10 mouse cellular contexts compared by ENCODE assay signal in genomic region chr14:34297038-34297437, GRCm38 (mm10). TPM values are rescaled to one million over a fixed set of nuclear protein-coding genes. Genes with fewer than 3 reads are reported as not detected.
A peak's percentile ranks its signal among the peaks of the same experiment; 100 is the strongest.
DNase-seq lines count a peak whose midpoint lies in the region; ATAC-seq and TF ChIP-seq lines count a peak whose summit lies in the region.
"Had no signal": no experiment of that assay in that cellular context is flagged by ENCODE, and none has a peak within 500 bp of the region (broad histone marks: within the 10 kb centered on the region; RNA-seq: fewer than 3 reads in every experiment).

No protein-coding gene starts in this region.

- 46% methylated on average over 4 of the region's 4 CpGs for WGBS in intestine, embryonic 14.5 days
- 31% methylated on average over 4 of the region's 4 CpGs for WGBS in intestine, postnatal 0 days
- 86% methylated on average over 4 of the region's 4 CpGs for WGBS in midbrain, embryonic 15.5 days
- 52% methylated on average over 4 of the region's 4 CpGs for WGBS in liver, embryonic 11.5 days

- ATAC-seq in intestine, embryonic 14.5 days (replicated peaks; ENCODE audit: low FRiP score, low TSS enrichment, low read depth) = 0 out of 2 replicates have a peak, but pooled peaks have one; percentile 50
- ATAC-seq in intestine, postnatal 0 days = no peak
- ATAC-seq in midbrain, embryonic 15.5 days (replicated peaks) = no peak
- no peak for ATAC-seq in liver, embryonic 11.5 days (replicated peaks; ENCODE audit: low FRiP score)

- TF ChIP-seq CTCF in intestine, postnatal 0 days (IDR thresholded peaks at IDR 0.05; ENCODE audit: low read depth) = no peak
- no peak for TF ChIP-seq CTCF in C2C12 (IDR thresholded peaks at IDR 0.05; ENCODE audit: control insufficient read depth, insufficient read depth, insufficient read length)

- no peaks in the 10 kb centered on the region for H3K79me3 ChIP-seq in C2C12 (ENCODE audit: low read depth)

- no peaks in the 10 kb centered on the region for H3K27me3 ChIP-seq in intestine, embryonic 14.5 days (replicated peaks; ENCODE audit: control insufficient read depth, insufficient read depth, low read length)
- H3K27me3 ChIP-seq in intestine, postnatal 0 days (replicated peaks; ENCODE audit: control insufficient read depth, insufficient read depth, low read length) = no peaks in the 10 kb centered on the region
- no peaks in the 10 kb centered on the region for H3K27me3 ChIP-seq in C2C12 (ENCODE audit: control insufficient read depth, insufficient read depth, insufficient read length)
- no peaks in the 10 kb centered on the region for H3K27me3 ChIP-seq in midbrain, embryonic 15.5 days (replicated peaks)
- H3K27me3 ChIP-seq in liver, embryonic 11.5 days (replicated peaks; ENCODE audit: control insufficient read depth, insufficient read depth, low read length) = no peaks in the 10 kb centered on the region
- H3K27me3 ChIP-seq: liver, embryonic 15.5 days had no signal

- no peak overlapping the region for H3K9ac ChIP-seq in intestine, embryonic 14.5 days (ENCODE audit: low read length)
- H3K9ac ChIP-seq in intestine, postnatal 0 days (ENCODE audit: low read depth, low read length) = no peak overlapping the region
- no peak overlapping the region for H3K9ac ChIP-seq in midbrain, embryonic 15.5 days
- no peak overlapping the region for H3K9ac ChIP-seq in liver, embryonic 11.5 days (ENCODE audit: low read depth, low read length)
- H3K9ac ChIP-seq: liver, embryonic 15.5 days had no signal

- H3K4me3 ChIP-seq in intestine, embryonic 14.5 days (ENCODE audit: low read depth, low read length) = no peak overlapping the region
- no peak overlapping the region for H3K4me3 ChIP-seq in intestine, postnatal 0 days (ENCODE audit: low read depth, low read length)
- no peak overlapping the region for H3K4me3 ChIP-seq in C2C12 (ENCODE audit: insufficient read depth, poor library complexity, severe bottlenecking)
- no peak overlapping the region for H3K4me3 ChIP-seq in midbrain, embryonic 15.5 days
- H3K4me3 ChIP-seq in liver, embryonic 11.5 days (ENCODE audit: low read depth, low read length) = no peak overlapping the region
- H3K4me3 ChIP-seq: liver, embryonic 15.5 days had no signal

- peaks cover 22% of the 10 kb centered on the region for H3K79me2 ChIP-seq in C2C12 (ENCODE audit: control insufficient read depth, insufficient read depth)

- no peaks in the 10 kb centered on the region for H3K9me3 ChIP-seq in intestine, embryonic 14.5 days (ENCODE audit: control insufficient read depth, low read length)
- no peaks in the 10 kb centered on the region for H3K9me3 ChIP-seq in intestine, postnatal 0 days (ENCODE audit: control insufficient read depth)
- H3K9me3 ChIP-seq in midbrain, embryonic 15.5 days = no peaks in the 10 kb centered on the region
- H3K9me3 ChIP-seq in liver, embryonic 11.5 days (ENCODE audit: control insufficient read depth, low read length) = no peaks in the 10 kb centered on the region
- H3K9me3 ChIP-seq: liver, embryonic 15.5 days had no signal

- H3K27ac ChIP-seq in intestine, embryonic 14.5 days (ENCODE audit: low read depth) = peak overlapping the region; percentile 38; the same call in 1 of the 2 replicates
- H3K27ac ChIP-seq in intestine, postnatal 0 days (ENCODE audit: low read depth, low read length) = no peak overlapping the region
- H3K27ac ChIP-seq in midbrain, embryonic 15.5 days = no peak overlapping the region
- H3K27ac ChIP-seq in liver, embryonic 11.5 days (ENCODE audit: low read depth, low read length) = no peak overlapping the region
- H3K27ac ChIP-seq: liver, embryonic 15.5 days had no signal

- no peak for DNase-seq in intestine, embryonic 14.5 days (ENCODE audit: low spot score)
- DNase-seq in adrenal gland, postnatal 14 days = peak; percentile 61
- peak; percentile 38 for DNase-seq in lung, postnatal 36 days
- DNase-seq in frontal cortex, postnatal 36 days (ENCODE audit: low spot score in 2 of 2) = no peak
- DNase-seq in liver, embryonic 11.5 days (ENCODE audit: low spot score) = no peak
- DNase-seq: heart, postnatal 36 days had no signal

- H3K4me2 ChIP-seq in intestine, embryonic 14.5 days (ENCODE audit: low read length) = no peak overlapping the region
- no peak overlapping the region for H3K4me2 ChIP-seq in intestine, postnatal 0 days (replicated peaks; ENCODE audit: low read depth)
- no peak overlapping the region for H3K4me2 ChIP-seq in midbrain, embryonic 15.5 days
- no peak overlapping the region for H3K4me2 ChIP-seq in liver, embryonic 11.5 days
- H3K4me2 ChIP-seq: liver, embryonic 15.5 days had no signal

- H3ac ChIP-seq in C2C12 (ENCODE audit: control insufficient read depth, insufficient read length, low read depth) = no peak overlapping the region

- H3K36me3 ChIP-seq in intestine, embryonic 14.5 days (ENCODE audit: control insufficient read depth, insufficient read depth, low read length) = no peaks in the 10 kb centered on the region
- no peaks in the 10 kb centered on the region for H3K36me3 ChIP-seq in intestine, postnatal 0 days (ENCODE audit: control insufficient read depth, insufficient read depth)
- no peaks in the 10 kb centered on the region for H3K36me3 ChIP-seq in C2C12 (ENCODE audit: control insufficient read depth, insufficient read depth)
- H3K36me3 ChIP-seq in midbrain, embryonic 15.5 days (replicated peaks) = no peaks in the 10 kb centered on the region
- 0 out of 2 replicates have a peak, but pooled peaks cover 2% of the 10 kb centered on the region for H3K36me3 ChIP-seq in liver, embryonic 11.5 days (ENCODE audit: control insufficient read depth, insufficient read depth, low read length)
- H3K36me3 ChIP-seq: liver, embryonic 15.5 days had no signal

- H3K4me1 ChIP-seq in intestine, embryonic 14.5 days (replicated peaks; ENCODE audit: control insufficient read depth, insufficient read depth, low read length) = peaks cover 7% of the 10 kb centered on the region; the same call in 1 of the 2 replicates
- no peaks in the 10 kb centered on the region for H3K4me1 ChIP-seq in intestine, postnatal 0 days (replicated peaks; ENCODE audit: control insufficient read depth, insufficient read depth, low read length)
- no peaks in the 10 kb centered on the region for H3K4me1 ChIP-seq in midbrain, embryonic 15.5 days
- H3K4me1 ChIP-seq in liver, embryonic 11.5 days (replicated peaks; ENCODE audit: control insufficient read depth, insufficient read depth, low read length) = no peaks in the 10 kb centered on the region; the same call in 1 of the 2 replicates

TF ChIP-seq in C2C12, 6 proteins besides CTCF, POLR2A, EP300 and RAD21:
- TF ChIP-seq MYOG (IDR thresholded peaks at IDR 0.05; ENCODE audit: control insufficient read depth, extremely low read depth, insufficient read length) = no peak
- peak; percentile 79 for TF ChIP-seq FOSL1 (IDR thresholded peaks at IDR 0.05; ENCODE audit: insufficient read depth, low read length, poor library complexity, severe bottlenecking)
- TF ChIP-seq MAX (IDR thresholded peaks at IDR 0.05) = no peak
- TF ChIP-seq MYOD1 (IDR thresholded peaks at IDR 0.05; ENCODE audit: control insufficient read depth, insufficient read length, low read depth) = peak; percentile 14
- no peak for TF ChIP-seq CEBPB (IDR thresholded peaks at IDR 0.05; ENCODE audit: low read depth)
- TF ChIP-seq USF1 (IDR thresholded peaks at IDR 0.05; ENCODE audit: low read depth) = no peak

RNA-seq across cellular contexts. Expression of gene Shld2, which starts 13.3 kb away (rescaled TPM):
- 9.5 and 11.0 TPM in 2 replicates for polyA plus RNA-seq in intestine, embryonic 14.5 days (2014; fragmentation: Nextera tagmentation; extraction: Ambion mirVana)
- polyA plus RNA-seq in intestine, postnatal 0 days (2015; fragmentation: Nextera tagmentation; extraction: Ambion mirVana) = 3.1 and 3.9 TPM in 2 replicates
- 2.7 TPM for polyA plus RNA-seq in C2C12 (2012; fragmentation: generic; extraction: Trizol)
- total RNA-seq in adrenal gland, postnatal 14 days (2021) = 12.2 and 13.0 TPM in 2 replicates
- 5.2 and 7.0 TPM in 2 replicates for polyA plus RNA-seq in midbrain, embryonic 15.5 days (2015; fragmentation: Nextera tagmentation; extraction: Ambion mirVana)
- 10.5 and 15.4 TPM in 2 replicates for polyA plus RNA-seq in liver, embryonic 11.5 days (2014; fragmentation: Nextera tagmentation; extraction: Ambion mirVana)

RNA-seq across cellular contexts. Expression of gene Glud1, which starts 13.5 kb away (rescaled TPM):
- polyA plus RNA-seq in intestine, embryonic 14.5 days (2014; fragmentation: Nextera tagmentation; extraction: Ambion mirVana) = 100 and 104 TPM in 2 replicates
- 40.8 TPM in 2 replicates for polyA plus RNA-seq in intestine, postnatal 0 days (2015; fragmentation: Nextera tagmentation; extraction: Ambion mirVana)
- polyA plus RNA-seq in C2C12 (2012; fragmentation: generic; extraction: Trizol) = 136 TPM
- 217 and 322 TPM in 2 replicates for total RNA-seq in adrenal gland, postnatal 14 days (2021)
- 92.5 and 99.2 TPM in 2 replicates for polyA plus RNA-seq in midbrain, embryonic 15.5 days (2015; fragmentation: Nextera tagmentation; extraction: Ambion mirVana)
- polyA plus RNA-seq in liver, embryonic 11.5 days (2014; fragmentation: Nextera tagmentation; extraction: Ambion mirVana) = 182 and 192 TPM in 2 replicates

RNA-seq across cellular contexts. Expression of gene Fam25c, which starts 58.2 kb away (rescaled TPM):
- not detected in 2 replicates for polyA plus RNA-seq in intestine, embryonic 14.5 days (2014; fragmentation: Nextera tagmentation; extraction: Ambion mirVana)
- not detected in 2 replicates for polyA plus RNA-seq in intestine, postnatal 0 days (2015; fragmentation: Nextera tagmentation; extraction: Ambion mirVana)
- polyA plus RNA-seq in C2C12 (2012; fragmentation: generic; extraction: Trizol) = not detected
- total RNA-seq in adrenal gland, postnatal 14 days (2021) = 4.0 TPM in 1 of 2 replicates, not detected in the other
- not detected in 2 replicates for polyA plus RNA-seq in midbrain, embryonic 15.5 days (2015; fragmentation: Nextera tagmentation; extraction: Ambion mirVana)
- 0.66 TPM in 1 of 2 replicates, not detected in the other for polyA plus RNA-seq in liver, embryonic 11.5 days (2014; fragmentation: Nextera tagmentation; extraction: Ambion mirVana)
- total RNA-seq: heart, postnatal 36 days had no signal

Comparison
In these comparisons a context has a peak if more than half of its experiments do, and no peak if none do; other contexts are left out.
1. DNase-seq: peak in adrenal gland, postnatal 14 days (single experiment) and lung, postnatal 36 days (single experiment); none in intestine, embryonic 14.5 days (single experiment), frontal cortex, postnatal 36 days (0 of 2) and liver, embryonic 11.5 days (single experiment).